Mouse (Mus musculus) hindbrain, embryonic 11.5 days (tissue): ENCODE results near the gene Ptma. TPM values are rescaled to one million over a fixed set of nuclear protein-coding genes. Genes with fewer than 3 reads are reported as not detected.

Experiments
- ATAC-seq: fragments of 200-750 bp; cut with Nextera tagmentation; 2 replicates; pipeline ENCODE4 v1.8.0; 2017; ENCODE audit warnings: mild to moderate bottlenecking, moderate TSS enrichment, moderate library complexity; ENCODE audit not compliant: low FRiP score
- DNase-seq: peaks from one replicate; pipeline ENCODE4 v3.0.0-alpha.2; 2015; ENCODE audit warnings: low spot score
- H3K27ac ChIP-seq: fragments of 300-500 bp; sonication (generic); 2 replicates; pipeline ENCODE4 v1.5.1; 2014; ENCODE audit warnings: mild to moderate bottlenecking, low read depth, low read length
- H3K27me3 ChIP-seq: fragments of 300-500 bp; sonication (generic); 2 replicates; pipeline ENCODE4 v1.6.1; 2014; ENCODE audit warnings: mild to moderate bottlenecking, low read length, moderate library complexity, mixed read lengths; ENCODE audit not compliant: control insufficient read depth, insufficient read depth
- H3K36me3 ChIP-seq: fragments of 300-500 bp; sonication (generic); 2 replicates; pipeline ENCODE4 v1.6.1; 2014; ENCODE audit warnings: mild to moderate bottlenecking, low read length, moderate library complexity, mixed read lengths; ENCODE audit not compliant: control insufficient read depth, insufficient read depth
- H3K4me1 ChIP-seq: fragments of 300-500 bp; sonication (generic); replicated peaks from 2 replicates; pipeline ENCODE4 v1.6.1; 2014; ENCODE audit warnings: low read length, mixed read lengths; ENCODE audit not compliant: control insufficient read depth, insufficient read depth
- H3K4me2 ChIP-seq: fragments of 300-500 bp; sonication (generic); replicated peaks from 2 replicates; pipeline ENCODE4 v1.6.1; 2014; ENCODE audit warnings: mild to moderate bottlenecking, low read depth, low read length
- H3K4me3 ChIP-seq: fragments of 300-500 bp; sonication (generic); 2 replicates; pipeline ENCODE4 v1.5.1; 2014; ENCODE audit warnings: low read depth, low read length
- H3K9ac ChIP-seq: fragments of 300-500 bp; sonication (generic); 2 replicates; pipeline ENCODE4 v1.6.1; 2014; ENCODE audit warnings: low read depth, low read length
- H3K9me3 ChIP-seq: fragments of 300-500 bp; sonication (generic); 2 replicates; pipeline ENCODE4 v1.6.1; 2016; ENCODE audit warnings: low read length; ENCODE audit not compliant: control insufficient read depth
- WGBS: fragments of 180-500 bp; shearing (Covaris S2); extraction: QIAGEN DNeasy Blood & Tissue Kit; methylation state at CpG from one replicate; pipeline ENCODE4 v1.1.7; 2014; 5-methylcytosine and 5-hydroxymethylcytosine counted together
- polyA plus RNA-seq: library from polyadenylated mRNA; unstranded; fragments of >200 nt; fragmentation: Nextera tagmentation; extraction: Ambion mirVana; gene quantifications from 2 replicates; pipeline ENCODE4 v1.2.1, GENCODE M21; 2014

Gene Ptma
- polyA plus RNA-seq, 1 experiment from 2014 or later = 3,402 TPM

DNA sequence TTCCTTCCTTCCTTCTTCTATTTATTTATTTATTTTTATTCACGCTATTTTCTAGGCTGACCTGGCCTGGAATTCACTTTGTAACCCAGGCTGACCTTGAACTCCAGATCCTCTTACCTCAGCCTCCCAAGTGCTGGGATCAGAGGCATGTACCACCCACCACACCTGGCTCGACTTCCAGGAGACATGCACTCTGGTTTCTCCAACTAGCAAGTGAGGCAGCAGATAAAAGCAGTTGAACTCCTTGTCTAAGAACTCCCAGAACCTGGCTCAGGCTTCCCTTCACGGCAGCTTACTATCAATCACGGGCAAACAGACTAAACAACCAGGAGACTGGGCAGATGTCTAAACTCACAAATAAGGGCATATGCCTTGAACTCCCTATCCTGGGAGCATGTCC, 25.8 kb upstream of the Ptma start:
- no peak overlapping the region for H3K9ac ChIP-seq
- no peak overlapping the region for H3K4me2 ChIP-seq
- WGBS = 81% methylated on average over 4 of the region's 4 CpGs
- no peak for DNase-seq
- no peaks in the 10 kb centered on the region for H3K9me3 ChIP-seq
- no peak for ATAC-seq
- no peaks in the 10 kb centered on the region for H3K36me3 ChIP-seq
- H3K4me1 ChIP-seq = peaks cover 14% of the 10 kb centered on the region
- no peaks in the 10 kb centered on the region for H3K27me3 ChIP-seq
- no peak overlapping the region for H3K27ac ChIP-seq
- no peak overlapping the region for H3K4me3 ChIP-seq

DNA sequence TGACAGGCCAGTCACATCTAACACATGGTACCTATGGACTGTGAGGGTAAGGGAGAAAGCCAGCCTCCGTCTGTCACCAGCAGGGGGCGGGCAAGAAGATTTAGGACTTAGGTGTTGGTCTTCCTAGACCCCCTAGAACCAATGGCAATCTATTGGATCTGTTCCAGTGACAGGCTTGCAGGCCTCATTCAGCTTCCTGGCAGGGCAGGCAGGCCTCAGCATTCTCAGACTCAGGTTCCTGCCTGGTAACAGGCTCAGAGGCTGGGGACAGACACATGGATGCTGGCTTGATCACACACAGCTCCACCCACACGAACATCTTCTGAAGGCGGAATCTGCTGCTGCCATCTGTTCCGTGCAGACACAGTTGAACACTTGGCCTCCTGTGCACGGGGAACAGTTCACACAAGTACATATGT, 25.4 kb upstream of the Ptma start:
- no peak for ATAC-seq
- Histone ChIP-seq H3K9ac (no peak overlapping the region), H3K36me3 (no peaks in the 10 kb centered on the region), H3K4me3 (no peak overlapping the region), H3K27ac (no peak overlapping the region), H3K4me2 (no peak overlapping the region), H3K4me1 (peaks cover 15% of the 10 kb centered on the region), H3K9me3 (no peaks in the 10 kb centered on the region), H3K27me3 (no peaks in the 10 kb centered on the region)
- WGBS = 35% methylated on average over 6 of the region's 6 CpGs
- peak; percentile 83 for DNase-seq

- no peak for ATAC-seq
Measured at GRCm38 (mm10) chr1:86501559-86501958, 25.0 kb upstream of the Ptma start.

GRCm38 (mm10) chr1:86502221-86503048, 24.1 kb upstream of the Ptma start:
- H3K9me3 ChIP-seq = no peaks in the 10 kb centered on the region
- DNase-seq = no peak

More at GRCm38 (mm10) chr1:86501559-86501958, 25.0 kb upstream of the Ptma start:
- Histone ChIP-seq H3K4me2 (no peak overlapping the region), H3K9me3 (no peaks in the 10 kb centered on the region), H3K27me3 (no peaks in the 10 kb centered on the region), H3K36me3 (no peaks in the 10 kb centered on the region), H3K27ac (0 out of 2 replicates have a peak overlapping the region, but pooled peaks have one; percentile 95), H3K4me3 (no peak overlapping the region), H3K9ac (0 out of 2 replicates have a peak overlapping the region, but pooled peaks have one; percentile 3), H3K4me1 (peaks cover 16% of the 10 kb centered on the region)
- WGBS = 2% methylated on average over 4 of the region's 4 CpGs
- peak; percentile 97 for DNase-seq

GRCm38 (mm10) chr1:86503165-86503747, 23.3 kb upstream of the Ptma start:
- peak; percentile 3; the same call in 1 of the 2 replicates for ATAC-seq
- H3K27me3 ChIP-seq = no peaks in the 10 kb centered on the region
- no peaks in the 10 kb centered on the region for H3K9me3 ChIP-seq
- H3K27ac ChIP-seq = peak overlapping the region; percentile 95
- peak; percentile 72 for DNase-seq
- peak overlapping the region; percentile 92 for H3K9ac ChIP-seq
- peaks cover 16% of the 10 kb centered on the region for H3K4me1 ChIP-seq
- H3K4me2 ChIP-seq = peak overlapping the region; percentile 86
- H3K36me3 ChIP-seq = no peaks in the 10 kb centered on the region
- WGBS = 12% methylated on average over 16 of the region's 16 CpGs
- H3K4me3 ChIP-seq = peak overlapping the region; percentile 21

More at GRCm38 (mm10) chr1:86502221-86503048, 24.1 kb upstream of the Ptma start:
- 12% methylated on average over 12 of the region's 17 CpGs for WGBS
- no peak overlapping the region for H3K4me2 ChIP-seq
- H3K9ac ChIP-seq = no peak overlapping the region
- no peak for ATAC-seq
- H3K36me3 ChIP-seq = no peaks in the 10 kb centered on the region
- H3K27ac ChIP-seq = peak overlapping the region; percentile 95
- no peak overlapping the region for H3K4me3 ChIP-seq
- peaks cover 16% of the 10 kb centered on the region for H3K4me1 ChIP-seq
- H3K27me3 ChIP-seq = no peaks in the 10 kb centered on the region

- Histone ChIP-seq H3K4me3 (peak overlapping the region; percentile 21), H3K9me3 (no peaks in the 10 kb centered on the region), H3K4me1 (peaks cover 16% of the 10 kb centered on the region), H3K27me3 (no peaks in the 10 kb centered on the region), H3K4me2 (peak overlapping the region; percentile 86), H3K36me3 (no peaks in the 10 kb centered on the region), H3K27ac (peak overlapping the region; percentile 95), H3K9ac (peak overlapping the region; percentile 92)
- WGBS = under 1% methylated on average over 57 of the region's 64 CpGs
- DNase-seq (peak; percentile 93), ATAC-seq (peak; percentile 88)
Measured at GRCm38 (mm10) chr1:86503906-86504696, 22.4 kb upstream of the Ptma start.

GRCm38 (mm10) chr1:86504697-86505421, 21.7 kb upstream of the Ptma start:
- H3K27ac ChIP-seq = peak overlapping the region; percentile 95
- WGBS = 18% methylated on average over 19 of the region's 19 CpGs
- peaks cover 16% of the 10 kb centered on the region for H3K4me1 ChIP-seq
- ATAC-seq (no peak), DNase-seq (peak; percentile 56)
- no peaks in the 10 kb centered on the region for H3K36me3 ChIP-seq
- H3K27me3 ChIP-seq = no peaks in the 10 kb centered on the region
- peak overlapping the region; percentile 86 for H3K4me2 ChIP-seq
- H3K9ac ChIP-seq = peak overlapping the region; percentile 92
- H3K4me3 ChIP-seq = peak overlapping the region; percentile 21
- H3K9me3 ChIP-seq = no peaks in the 10 kb centered on the region

DNA sequence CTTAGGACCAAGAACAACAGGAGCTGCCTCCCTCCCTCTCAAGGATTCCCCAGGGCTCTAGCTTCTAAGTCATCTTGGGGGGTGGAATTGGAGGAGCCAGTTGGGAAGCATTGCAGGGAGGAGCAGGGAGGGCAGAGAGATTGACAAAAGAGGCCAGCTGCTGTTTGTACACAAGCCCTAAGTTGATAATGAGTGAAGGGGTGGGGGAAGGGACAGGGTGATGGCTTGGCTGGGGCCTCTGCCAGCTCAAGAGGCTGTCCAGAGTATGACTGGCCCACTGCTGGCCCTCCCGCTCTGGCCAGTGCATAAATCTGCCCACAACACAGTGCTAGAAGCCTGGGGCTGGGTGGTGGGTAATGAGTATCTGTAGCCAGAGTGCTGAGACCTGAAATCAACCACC, 21.1 kb upstream of the Ptma start:
- Histone ChIP-seq H3K9me3 (no peaks in the 10 kb centered on the region), H3K36me3 (no peaks in the 10 kb centered on the region), H3K4me3 (no peak overlapping the region), H3K4me2 (peak overlapping the region; percentile 86; the same call in 1 of the 2 replicates), H3K27me3 (no peaks in the 10 kb centered on the region), H3K9ac (peak overlapping the region; percentile 92), H3K4me1 (peaks cover 16% of the 10 kb centered on the region), H3K27ac (peak overlapping the region; percentile 95)
- DNase-seq (peak; percentile 57), ATAC-seq (no peak)
- whole genome bisulfite sequencing = 36% methylated on average over 1 of the region's 1 CpGs
